Mouse (Mus musculus): ENCODE results near the gene Nrn1l.

GRCm38 (mm10) chr8:105858495-105858894, 34.9 kb upstream of the Nrn1l start:
- TF ChIP-seq CTCF (IDR thresholded peaks at IDR 0.05; ENCODE audit: low read depth) = no peak
- no peak for TF ChIP-seq EP300 (IDR thresholded peaks at IDR 0.05; ENCODE audit: low read depth)

Data from liver, embryonic 14.5 days (tissue).